Mouse (Mus musculus) layer of hippocampus, postnatal 36 days (tissue): ENCODE measurements at regions not wholly inside any gene's neighbourhood (a gene's known extent, or its start where the extent isn't known, plus 50 kb on each side); places are given as distances from the start of the nearest gene placed in this dataset.

Source experiments
- DNase-seq, 2 experiments: peaks; one replicate each; pipeline ENCODE4 v3.0.0; 2022

DNA sequence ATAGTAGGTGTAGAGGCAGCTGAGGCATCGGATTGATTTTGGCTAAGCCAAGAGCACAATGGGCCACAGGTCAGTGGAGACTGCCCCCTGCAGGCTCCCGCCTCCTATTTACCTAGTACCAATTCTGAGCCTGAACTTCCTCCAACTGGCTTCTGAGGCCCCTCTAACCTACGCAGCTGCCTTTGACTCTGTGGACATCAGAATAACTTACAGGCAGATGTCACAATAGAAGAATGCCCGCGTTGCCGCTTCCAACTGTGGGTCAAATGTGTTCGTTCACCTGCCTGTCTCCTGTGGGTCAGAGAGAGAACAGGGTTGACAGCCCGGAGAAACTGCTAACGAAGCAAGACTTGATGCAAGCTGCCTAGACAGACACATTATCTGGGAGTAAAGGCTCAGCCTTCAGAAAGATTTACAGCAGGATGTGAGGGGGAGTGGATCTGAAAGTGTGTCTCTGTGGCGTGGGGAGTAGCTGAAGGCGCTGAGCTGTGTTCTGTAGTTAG, 153.2 kb downstream of the Gm10260 start:
- DNase-seq: peak; percentile 30 to 46

DNA sequence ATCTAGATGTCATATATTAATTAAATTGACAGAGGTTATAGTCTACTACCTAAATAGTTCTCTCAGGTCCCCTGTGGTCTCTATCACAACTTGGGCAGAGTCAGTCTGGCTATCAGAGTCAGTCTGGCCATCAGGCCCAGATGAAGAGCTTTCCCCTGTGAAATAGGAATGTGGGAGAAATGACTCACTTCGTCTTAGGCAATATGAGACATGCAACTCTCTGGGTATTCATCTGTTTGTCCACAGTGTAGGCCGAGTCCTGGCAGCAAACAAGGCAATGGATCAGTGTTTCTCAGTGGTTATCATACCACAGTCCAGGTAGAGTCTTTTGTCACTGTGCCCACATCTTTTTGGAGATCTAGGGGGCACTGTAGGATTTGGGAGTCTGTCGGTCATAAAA, 156.0 kb downstream of the Gm10260 start:
- no peak for DNase-seq

DNA sequence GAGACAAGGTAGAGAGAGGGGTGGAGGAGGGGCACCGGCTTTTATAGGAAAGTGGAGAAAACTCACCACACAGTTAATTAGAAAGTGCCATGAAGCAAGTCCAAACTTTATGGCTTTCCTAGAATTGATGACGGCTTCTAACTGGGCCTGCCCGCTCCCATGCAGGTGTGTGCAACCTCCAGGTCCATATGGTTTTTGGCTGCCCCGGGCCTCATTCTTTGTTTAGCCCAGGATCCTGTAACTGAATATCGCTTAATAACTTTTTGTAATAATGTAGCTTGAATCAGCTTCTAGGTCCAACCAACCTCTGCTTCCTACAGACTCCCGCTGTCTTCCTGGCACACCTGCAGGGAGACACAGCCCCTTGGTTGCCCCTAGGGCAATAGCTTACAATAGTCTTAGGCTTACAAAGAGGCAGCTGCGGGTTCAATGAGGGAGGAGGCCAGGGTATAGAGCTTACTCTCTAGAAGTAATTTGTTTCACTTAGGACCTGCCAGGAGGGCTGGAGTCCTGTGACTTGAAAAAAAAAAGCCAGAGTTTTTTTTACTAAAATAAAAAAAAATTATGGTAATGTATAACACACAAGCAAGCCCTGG, 159.2 kb downstream of the Gm10260 start:
- no peak for DNase-seq

DNA sequence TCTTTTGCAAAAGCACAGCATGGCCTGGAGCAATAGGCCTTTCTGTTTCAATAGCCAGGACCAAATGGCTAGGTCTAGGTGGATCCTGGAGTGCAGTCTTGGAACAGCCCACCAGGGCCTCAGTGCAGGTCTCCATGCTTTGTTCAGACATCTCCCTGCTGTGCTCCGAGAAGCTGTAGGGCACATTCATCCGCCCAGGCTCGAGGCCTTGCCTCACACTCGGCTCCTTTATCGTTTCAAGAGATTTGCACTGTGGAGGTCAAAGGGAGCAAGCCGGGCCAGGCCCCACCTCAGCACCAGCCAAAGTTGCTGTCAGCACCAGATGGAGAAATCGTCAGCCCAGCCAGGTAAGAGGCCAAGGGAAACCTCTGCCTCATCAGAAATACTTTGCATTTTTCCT, 160.3 kb downstream of the Gm10260 start:
- no peak for DNase-seq

DNA sequence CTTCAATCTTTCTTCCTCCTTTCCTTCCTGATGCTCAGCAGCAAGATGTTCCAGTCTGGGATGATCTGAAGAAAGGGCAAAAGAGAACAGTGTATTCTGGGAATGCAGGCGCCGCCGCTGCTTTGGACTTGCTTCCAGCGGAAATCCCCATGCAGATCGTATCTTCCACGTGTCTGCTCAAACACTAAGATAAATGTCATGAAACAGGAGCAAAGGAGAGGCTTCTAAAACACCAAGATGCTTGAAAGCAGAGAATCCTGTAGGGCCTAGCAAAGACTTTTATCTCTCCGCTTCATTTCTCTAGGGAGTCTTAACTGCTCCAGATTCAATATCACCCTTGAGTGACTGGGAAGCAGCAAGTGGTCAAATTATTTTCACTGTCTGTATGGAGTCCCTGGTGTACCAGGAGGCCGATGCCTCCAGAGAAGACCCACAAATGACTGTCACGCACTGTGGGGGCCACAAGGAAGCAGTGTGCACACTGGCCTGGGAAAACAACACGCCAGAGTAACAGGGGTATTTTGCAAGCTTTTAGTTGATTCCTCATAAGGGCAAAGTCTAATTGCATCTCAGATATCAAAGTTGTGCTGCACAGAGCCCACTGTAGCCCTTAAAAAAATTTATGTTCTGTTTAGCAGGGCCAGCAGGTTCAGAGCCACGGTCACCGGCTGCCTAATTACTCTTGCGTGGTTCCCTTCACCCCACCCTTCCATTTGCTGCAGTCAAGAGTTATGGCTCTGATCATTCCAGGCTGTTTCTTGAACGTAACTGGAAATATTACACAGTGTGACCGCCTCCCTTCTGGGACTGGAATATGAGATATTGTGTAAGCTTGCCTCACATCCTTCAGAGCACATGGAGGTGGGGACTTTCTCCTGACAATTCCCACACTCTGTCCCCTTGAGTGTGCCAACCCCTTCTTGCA, 161.7 kb downstream of the Gm10260 start:
- DNase-seq: no peak

DNA sequence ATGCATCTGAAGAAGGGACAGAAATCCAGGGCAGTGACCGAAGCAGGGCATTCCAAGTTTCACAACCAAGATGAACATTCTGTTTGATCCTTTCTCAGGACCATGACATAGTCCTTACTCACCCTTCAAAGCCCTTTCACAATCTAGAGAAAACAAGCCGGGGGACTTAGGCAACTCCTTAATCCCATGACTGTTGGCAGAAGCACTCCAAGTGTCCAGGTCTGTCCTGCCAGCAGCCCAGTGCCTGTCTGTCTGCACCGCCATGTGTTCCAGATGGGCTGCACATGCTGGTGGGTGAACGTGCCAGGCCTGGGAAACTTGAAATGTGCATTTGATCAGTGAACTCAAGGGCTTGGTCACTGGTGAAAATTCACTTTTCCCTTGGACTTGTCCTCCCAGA, 165.6 kb downstream of the Gm10260 start:
- DNase-seq: no peak

DNA sequence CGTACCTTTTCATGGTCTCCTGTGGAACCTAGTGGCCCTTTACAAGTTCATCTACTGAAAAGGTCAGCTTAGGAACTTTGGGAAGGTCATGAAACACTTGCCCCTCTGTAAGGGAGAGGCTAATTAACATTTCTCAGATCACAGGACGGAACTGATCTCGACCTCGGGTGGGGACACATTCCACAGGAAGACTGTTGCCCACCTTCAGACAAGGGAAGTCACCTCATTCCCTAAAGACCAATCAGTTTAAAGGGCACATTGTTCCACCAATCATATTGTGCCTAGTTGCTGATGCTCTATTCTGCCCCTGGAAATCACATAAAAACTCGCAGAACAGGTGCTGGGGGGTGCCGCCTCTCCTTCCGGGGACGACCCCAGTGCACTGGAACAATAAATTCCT, 170.8 kb downstream of the Gm10260 start:
- no peak for DNase-seq

DNA sequence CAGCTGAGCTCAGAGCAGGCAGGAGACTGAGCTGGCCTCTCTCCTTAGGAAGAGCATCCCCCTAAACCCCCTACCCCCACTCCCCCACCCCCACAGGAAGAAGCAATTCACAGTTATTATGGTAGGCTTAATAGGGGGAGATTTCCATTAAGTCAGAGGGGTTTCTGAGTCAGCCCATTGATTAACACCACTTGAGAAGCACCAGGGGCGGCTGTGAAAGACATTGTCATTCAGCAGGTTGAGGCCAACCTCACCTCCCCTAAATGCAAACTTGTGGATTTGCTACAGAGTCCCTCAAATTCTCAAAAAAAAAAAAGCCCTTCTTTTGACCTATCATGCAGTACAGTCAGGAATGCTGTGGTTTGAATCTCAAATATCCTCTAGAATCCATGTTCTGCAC, 172.3 kb downstream of the Gm10260 start:
- DNase-seq: no peak

DNA sequence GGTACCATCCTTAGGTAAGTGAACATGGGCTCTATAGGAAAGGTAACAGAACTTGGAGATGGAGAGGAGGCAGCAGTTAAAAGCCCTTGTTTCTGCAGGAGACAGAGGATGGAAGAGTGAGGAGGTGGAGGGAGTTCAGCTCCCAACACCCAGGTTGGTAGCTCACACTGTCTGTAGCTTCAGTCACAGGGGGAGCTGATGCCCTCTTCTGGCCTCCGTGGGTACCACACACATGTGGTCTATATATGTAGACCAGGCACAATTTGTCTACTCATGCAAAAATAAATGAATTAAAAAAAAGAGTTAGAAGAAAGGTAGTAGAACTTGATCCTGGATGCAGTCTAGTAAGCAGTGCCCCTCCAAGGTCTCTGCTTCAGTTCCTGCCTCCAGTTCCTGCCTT, 173.3 kb downstream of the Gm10260 start:
- DNase-seq: no peak

DNA sequence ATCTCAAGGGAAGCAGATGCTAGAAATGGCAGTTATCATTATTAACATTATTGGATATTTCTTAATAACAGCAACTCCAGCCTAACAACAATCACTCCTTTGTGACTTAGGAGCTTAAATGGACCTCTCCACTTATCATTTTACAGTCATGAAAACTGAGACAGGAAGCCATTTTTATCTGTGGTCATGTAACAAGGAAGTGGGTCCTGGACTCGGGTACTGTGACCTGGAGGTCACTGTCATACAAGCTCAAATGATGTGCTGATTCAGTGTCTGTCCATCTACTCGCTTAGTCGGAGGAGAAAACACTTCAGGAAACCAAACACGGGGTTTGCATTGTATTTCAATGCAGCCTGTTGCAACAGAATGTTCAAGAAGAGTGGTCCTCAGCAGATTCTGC, 176.4 kb downstream of the Gm10260 start:
- DNase-seq: no peak

DNA sequence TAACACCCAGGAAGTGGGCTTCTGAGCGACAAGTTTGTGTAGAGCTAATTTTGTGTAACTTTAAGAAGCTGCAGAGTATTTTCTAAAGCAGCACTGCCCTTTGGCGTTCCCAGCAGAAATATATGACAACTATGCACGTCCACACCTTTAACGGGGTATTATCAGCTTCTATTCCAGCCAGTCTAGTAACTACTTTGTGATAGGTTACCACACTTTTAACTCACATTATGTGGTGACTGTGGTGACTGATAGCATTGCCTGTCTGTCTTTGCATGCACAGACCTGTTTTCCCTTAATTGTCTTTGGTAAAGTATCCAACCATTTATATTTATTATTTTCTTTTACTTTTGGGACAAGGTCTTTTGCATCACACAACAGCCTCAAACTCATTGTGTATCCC, 179.1 kb downstream of the Gm10260 start:
- no peak for DNase-seq

DNA sequence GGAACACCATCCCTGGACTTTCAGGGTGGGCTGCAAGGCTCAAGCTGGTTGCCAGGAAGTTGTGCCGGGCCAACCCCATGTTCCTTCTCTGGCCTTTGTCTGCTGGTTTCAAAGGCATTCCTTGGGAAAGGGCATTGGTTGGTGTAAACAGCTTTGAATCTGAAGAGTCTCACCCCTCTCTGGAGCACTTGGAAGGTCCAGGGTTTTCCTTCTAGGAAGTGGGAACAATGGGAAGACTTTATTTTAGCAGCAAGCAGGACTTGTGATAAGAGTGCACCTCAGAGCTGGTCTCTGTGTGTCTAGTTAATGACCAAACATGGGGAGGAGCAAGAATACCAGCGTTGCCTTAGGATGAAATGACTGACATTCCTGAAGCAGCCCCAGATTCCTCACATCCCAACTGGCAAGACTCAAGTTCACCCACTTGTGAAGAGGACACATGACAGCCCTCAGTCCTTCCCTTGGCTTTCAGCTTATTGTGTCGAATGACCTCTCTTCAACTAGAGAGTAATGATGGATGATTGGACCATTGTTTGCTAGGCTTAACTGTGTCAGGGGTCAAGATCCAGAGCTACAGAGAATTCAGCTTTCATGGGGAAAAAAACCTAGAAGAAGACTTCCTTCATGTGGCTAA, 180.1 kb downstream of the Gm10260 start:
- no peak for DNase-seq

DNA sequence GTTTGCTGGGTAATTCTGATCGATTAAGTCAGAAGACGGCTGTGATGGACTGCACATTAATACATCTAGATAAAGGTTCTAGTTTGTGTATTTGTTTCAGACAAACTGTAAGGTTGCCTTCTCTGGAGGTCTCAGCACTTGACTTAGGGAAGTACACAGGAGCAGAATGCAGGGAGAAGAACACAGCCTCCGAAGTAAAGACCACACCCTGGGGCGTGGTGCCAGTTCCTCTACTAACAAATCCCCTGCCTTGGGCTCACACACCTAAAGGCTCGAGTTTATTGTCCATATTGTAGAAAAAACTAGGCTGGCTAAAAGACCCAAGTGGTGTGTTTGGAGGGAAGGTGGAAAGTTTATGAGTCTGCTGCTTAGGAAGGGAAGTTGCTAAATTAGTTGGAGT, 181.8 kb downstream of the Gm10260 start:
- no peak for DNase-seq

DNA sequence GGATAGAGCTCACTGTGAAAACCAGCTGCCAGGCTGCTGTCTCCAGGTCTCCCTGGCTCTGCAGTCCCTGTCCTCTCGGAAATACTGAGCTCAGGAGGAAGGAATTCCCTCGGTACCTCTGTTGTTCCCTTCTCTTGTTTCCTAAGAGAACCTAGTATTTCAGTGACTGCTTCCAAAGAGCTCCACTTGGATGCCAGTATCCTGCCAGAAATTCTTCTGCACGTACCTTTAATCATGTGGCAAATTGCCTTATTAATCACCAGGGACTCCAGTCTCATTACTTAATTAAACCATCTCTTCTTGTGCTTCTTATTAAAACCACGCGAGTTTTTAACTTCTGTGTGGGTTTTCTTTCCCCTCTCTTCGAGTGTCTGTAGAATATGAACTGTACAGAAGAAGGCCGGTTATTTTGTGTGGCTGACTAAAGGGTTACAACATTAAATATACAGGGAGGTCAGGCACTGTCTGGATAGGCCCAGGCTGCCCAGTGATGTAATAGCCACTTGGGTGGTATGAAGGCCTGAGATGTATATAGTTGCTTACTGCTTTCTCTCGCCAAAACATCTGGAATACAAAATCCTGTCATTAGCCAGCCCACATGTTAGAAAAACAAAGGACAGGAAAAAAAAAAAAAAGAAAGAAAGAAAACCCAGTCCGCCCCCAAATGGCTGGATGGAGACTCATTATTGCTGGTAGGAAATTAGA, 183.2 kb downstream of the Gm10260 start:
- no peak for DNase-seq

DNA sequence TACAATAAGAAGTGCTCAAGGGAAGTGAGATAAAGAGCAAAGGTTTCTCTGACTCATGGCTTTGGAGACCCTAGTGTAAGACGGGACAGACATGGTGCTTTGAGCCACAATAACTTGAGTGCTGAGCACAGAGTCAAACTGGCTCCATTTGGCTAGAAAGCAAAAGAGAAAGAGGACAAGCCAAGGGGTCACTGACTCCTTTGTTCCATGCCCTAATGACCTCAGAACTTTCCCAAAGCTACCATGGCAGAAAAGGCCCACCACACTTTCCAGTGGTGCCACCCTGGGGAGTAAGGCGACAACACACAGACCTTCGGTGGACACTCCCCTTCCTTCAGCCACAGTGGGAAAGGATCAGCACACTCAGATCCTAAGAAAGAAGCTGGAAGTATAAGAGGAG, 186.8 kb downstream of the Gm10260 start:
- no peak for DNase-seq

DNA sequence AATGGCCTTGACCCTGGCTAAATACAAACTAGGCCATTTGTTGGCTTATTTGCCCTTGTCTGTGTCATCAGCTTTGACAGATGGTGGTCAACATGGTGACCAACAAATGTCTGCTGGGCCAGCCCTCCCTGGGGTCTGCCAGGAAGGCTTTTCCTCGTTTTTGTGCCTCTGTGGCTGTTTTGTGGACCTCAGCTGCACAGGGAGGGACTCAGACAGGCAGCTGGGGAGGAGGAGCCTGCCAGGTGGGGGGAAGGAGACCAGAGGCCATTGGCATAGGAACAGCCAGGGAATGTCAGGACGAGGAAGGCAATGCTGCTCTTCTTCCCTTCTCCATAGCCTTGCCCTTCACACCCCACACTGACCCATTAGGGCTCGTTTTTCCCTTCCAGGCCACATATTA, 188.1 kb downstream of the Gm10260 start:
- no peak for DNase-seq

DNA sequence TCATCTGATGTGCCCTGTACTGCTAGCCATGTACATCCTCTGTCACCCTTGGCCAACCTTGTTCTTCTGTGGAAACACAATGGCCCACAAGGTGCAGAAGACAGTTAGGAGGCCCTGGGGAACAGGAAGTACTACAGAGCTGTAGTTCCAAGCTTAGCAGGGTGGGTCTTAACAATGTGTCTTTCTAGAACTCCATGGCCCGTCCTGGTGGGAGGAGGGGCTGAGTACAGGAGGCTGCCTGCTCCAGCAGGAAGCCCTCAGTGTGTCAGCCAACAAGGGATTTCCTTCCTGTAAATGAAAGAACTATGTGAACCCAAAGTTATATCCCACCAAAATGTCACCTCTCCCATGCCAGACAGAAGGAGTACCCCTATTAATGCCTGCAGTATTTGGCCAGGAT, 190.4 kb downstream of the Gm10260 start:
- DNase-seq: no peak

DNA sequence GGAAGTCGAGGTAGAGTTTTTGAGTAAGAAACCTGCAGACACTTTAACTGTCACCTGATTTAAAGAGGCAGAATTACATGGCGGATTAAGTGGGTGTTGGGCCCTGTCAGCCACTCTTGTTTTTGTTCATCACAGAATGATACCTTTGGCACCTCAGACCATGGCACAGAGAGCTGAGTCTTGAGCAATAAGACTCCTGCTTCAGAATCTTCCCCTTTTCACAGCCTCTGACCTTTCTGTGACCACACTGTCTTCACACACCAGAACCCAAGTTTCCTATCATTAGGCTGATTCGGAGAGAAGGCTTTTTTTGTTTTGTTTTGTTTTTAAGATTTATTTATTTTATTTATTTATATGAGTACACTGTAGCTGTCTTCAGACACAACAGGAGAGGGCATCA, 192.8 kb downstream of the Gm10260 start:
- no peak for DNase-seq

DNA sequence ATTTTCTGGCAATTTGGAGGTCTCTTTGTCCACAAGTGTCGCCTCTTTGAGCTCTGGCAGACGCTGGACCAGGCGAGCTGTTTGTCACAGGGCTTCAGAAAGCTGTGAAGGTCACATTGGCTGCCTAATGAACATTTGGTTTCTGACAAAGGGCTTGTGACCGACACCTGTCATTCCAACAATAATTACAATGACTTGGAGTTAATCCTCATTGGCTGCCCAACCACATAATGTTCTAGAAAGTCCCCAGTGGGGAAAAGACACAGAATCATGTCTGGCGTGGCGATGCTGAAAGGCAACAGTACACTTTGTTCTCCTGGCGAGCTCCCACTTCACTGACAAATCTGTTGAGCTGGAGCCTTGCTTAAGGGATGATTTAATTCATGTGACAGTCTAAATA, 194.4 kb downstream of the Gm10260 start:
- DNase-seq: peak; percentile 34 to 59

DNA sequence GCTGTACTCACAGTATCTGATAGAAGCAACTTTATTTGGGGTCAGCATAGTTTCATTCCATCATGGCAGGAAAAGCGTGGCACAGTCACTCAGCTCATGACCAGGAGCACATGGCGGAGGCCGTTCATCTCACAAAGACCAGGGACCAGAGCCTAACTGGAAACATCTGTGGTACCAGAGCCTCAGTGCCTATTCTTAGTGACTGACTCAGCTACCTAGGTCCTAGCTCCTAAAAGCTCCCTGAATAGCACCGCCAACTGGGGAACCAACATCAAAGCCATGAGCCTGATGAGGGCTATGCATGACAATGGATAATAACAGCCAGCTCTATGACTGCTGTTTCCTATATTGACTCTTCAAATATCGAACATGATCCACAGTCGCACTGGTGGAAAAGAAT, 198.2 kb downstream of the Gm10260 start:
- DNase-seq: no peak

DNA sequence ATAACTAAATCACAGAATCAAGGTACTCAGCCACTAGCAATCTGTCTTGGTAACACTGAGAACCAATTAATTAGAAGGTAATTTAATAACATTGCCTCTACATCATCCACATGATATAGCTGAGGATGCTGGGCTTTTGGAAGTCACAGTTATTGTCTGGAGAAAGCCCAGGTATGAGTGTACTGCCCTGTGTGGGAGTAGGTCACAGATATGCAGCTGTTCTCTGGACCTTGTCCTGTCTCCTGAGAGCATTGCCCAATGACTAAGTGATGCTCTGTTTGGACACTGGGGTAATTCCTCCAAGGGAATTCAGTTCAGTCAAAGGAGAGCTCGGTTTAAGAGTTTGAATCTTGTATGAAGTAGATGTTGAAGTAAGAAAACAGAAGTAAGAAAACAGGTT, 199.6 kb downstream of the Gm10260 start:
- DNase-seq: no peak

DNA sequence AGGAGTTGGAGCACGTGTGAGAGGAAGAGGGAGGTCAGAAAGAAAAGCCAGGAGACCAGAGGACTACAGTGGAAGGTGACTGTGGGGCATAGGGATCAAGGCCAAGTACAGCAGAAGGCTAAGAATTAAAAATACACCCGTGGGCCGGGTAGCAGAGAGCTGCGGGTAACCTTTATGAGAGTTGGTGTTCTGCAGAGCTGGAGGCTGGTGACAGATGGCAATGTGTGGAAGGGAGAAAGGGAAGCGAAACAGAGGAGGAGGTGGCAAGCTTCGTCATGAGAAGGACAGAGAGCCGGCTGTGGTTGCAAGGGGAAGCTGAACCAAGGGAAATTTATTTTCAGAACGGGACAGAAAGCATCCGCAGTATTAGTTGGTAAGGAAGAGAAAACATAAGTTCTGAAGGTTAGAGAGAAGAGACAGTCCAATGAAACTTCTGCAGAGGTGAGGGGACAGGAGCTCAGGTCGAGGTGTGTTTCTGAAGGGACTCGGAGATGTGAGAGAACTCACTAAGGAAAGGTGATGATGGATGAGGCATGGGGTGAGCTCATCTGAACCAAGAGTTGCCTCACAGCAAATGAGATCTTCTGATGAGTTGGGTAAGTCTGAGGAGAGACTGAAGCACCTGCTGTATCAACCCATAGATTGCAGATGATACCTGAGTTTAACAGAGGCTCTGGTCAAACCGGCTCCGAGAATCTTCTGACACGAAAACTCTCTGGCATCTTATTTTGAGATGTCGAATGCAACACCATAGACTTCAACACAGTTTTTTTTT, 200.6 kb downstream of the Gm10260 start:
- DNase-seq: peak; percentile 78 to 79
